Mouse (Mus musculus): Measurements from ENCODE around the gene Smyd2.

- TF ChIP-seq NRF1 (IDR thresholded peaks at IDR 0.05; ENCODE audit: insufficient read depth, low read depth, low read length, poor library complexity, severe bottlenecking) (no peak), POLR2A (IDR thresholded peaks at IDR 0.05; ENCODE audit: control insufficient read depth in 1 of 2, insufficient read depth in 1 of 2, low read depth in 1 of 2, low read length in 2 of 2, poor library complexity in 1 of 2) (no peak), KAT2A (conservative IDR thresholded peaks at IDR 0.05; ENCODE audit: low read depth, low read length) (no peak), CTCF (IDR thresholded peaks at IDR 0.05 in 2 of 3, conservative IDR thresholded peaks at IDR 0.05 in 1 of 3; ENCODE audit: control insufficient read depth in 1 of 3, insufficient read depth in 1 of 3, low read depth in 2 of 3, low read length in 3 of 3, poor library complexity in 1 of 3, severe bottlenecking in 1 of 3) (peak; percentile 60 to 79 (median 68)), HCFC1 (IDR thresholded peaks at IDR 0.05; ENCODE audit: low read depth, low read length) (no peak), GABPA (IDR thresholded peaks at IDR 0.05; ENCODE audit: low read depth, low read length) (no peak), CHD1 (IDR thresholded peaks at IDR 0.05; ENCODE audit: low read depth, low read length) (no peak), SMC3 (IDR thresholded peaks at IDR 0.05; ENCODE audit: low read depth, low read length) (peak; percentile 46), ETS1 (IDR thresholded peaks at IDR 0.05; ENCODE audit: low read depth, low read length) (no peak), BHLHE40 (IDR thresholded peaks at IDR 0.05; ENCODE audit: borderline replicate concordance, low read depth, low read length) (no peak), USF2 (IDR thresholded peaks at IDR 0.05; ENCODE audit: borderline replicate concordance in 1 of 2, insufficient read depth in 1 of 2, low read depth in 1 of 2, low read length in 2 of 2) (no peak), ELF1 (IDR thresholded peaks at IDR 0.05; ENCODE audit: low read depth, low read length) (no peak), MYB (IDR thresholded peaks at IDR 0.05; ENCODE audit: low read depth, low read length) (no peak)
Observed at GRCm38 (mm10) chr1:189887518-189887917, 34.6 kb downstream of the Smyd2 start.

Data from MEL (cell line).